Mouse (Mus musculus): ENCODE measurements at regions not wholly inside any gene's neighbourhood (a gene's known extent, or its start where the extent isn't known, plus 50 kb on each side); places are given as distances from the start of the nearest gene placed in this dataset.
A peak's percentile ranks its signal among the peaks of the same experiment; 100 is the strongest.

GRCm38 (mm10) chr13:48027775-48028489, 233.1 kb upstream of the Id4 start:
- H3K27ac ChIP-seq (replicated peaks in 1 of 2; ENCODE audit: control insufficient read depth in 1 of 2, insufficient read depth in 1 of 2, low read depth in 2 of 2, low read length in 2 of 2) = no peak overlapping the region
- no peak overlapping the region for H3K9ac ChIP-seq (ENCODE audit: low read length)
- H3K4me1 ChIP-seq (ENCODE audit: control insufficient read depth in 2 of 2, insufficient read depth in 2 of 2, low read length in 2 of 2) = peaks cover 3 to 4% of the 10 kb centered on the region in 2 experiments; a peak in 2 of 4 replicates
- 35% methylated on average over 7 of the region's 7 CpGs for WGBS
- ATAC-seq (ENCODE audit: insufficient number of reproducible peaks, insufficient read depth, low FRiP score, low read depth) = no peak
- H3K4me2 ChIP-seq (ENCODE audit: low read length) = peak overlapping the region; percentile 34
- no peaks in the 10 kb centered on the region for H3K36me3 ChIP-seq (ENCODE audit: control insufficient read depth, insufficient read depth, low read length)
- no peaks in the 10 kb centered on the region for H3K27me3 ChIP-seq (ENCODE audit: control insufficient read depth, insufficient read depth, low read length)
- no peaks in the 10 kb centered on the region for H3K9me3 ChIP-seq (ENCODE audit: control insufficient read depth, low read length)
- H3K4me3 ChIP-seq (ENCODE audit: control insufficient read depth in 1 of 2, insufficient read depth in 1 of 2, low read depth in 1 of 2, low read length in 2 of 2) = no peak overlapping the region

GRCm38 (mm10) chr13:48031491-48031890, 229.5 kb upstream of the Id4 start:
- 76% methylated on average over 8 of the region's 8 CpGs for WGBS
- ATAC-seq (ENCODE audit: insufficient number of reproducible peaks, insufficient read depth, low FRiP score, low read depth) = no peak

GRCm38 (mm10) chr13:48042172-48042571, 218.9 kb upstream of the Id4 start:
- Histone ChIP-seq H3K27ac (replicated peaks in 1 of 2; ENCODE audit: control insufficient read depth in 1 of 2, insufficient read depth in 1 of 2, low read depth in 2 of 2, low read length in 2 of 2) (no peak overlapping the region), H3K27me3 (ENCODE audit: control insufficient read depth, insufficient read depth, low read length) (no peaks in the 10 kb centered on the region), H3K4me3 (ENCODE audit: control insufficient read depth in 1 of 2, insufficient read depth in 1 of 2, low read depth in 1 of 2, low read length in 2 of 2) (no peak overlapping the region), H3K36me3 (ENCODE audit: control insufficient read depth, insufficient read depth, low read length) (no peaks in the 10 kb centered on the region), H3K9me3 (ENCODE audit: control insufficient read depth, low read length) (no peaks in the 10 kb centered on the region), H3K4me2 (ENCODE audit: low read length) (no peak overlapping the region), H3K9ac (ENCODE audit: low read length) (no peak overlapping the region), H3K4me1 (ENCODE audit: control insufficient read depth in 2 of 2, insufficient read depth in 2 of 2, low read length in 2 of 2) (no peaks in the 10 kb centered on the region)
- ATAC-seq (ENCODE audit: insufficient number of reproducible peaks, insufficient read depth, low FRiP score, low read depth) = no peak
- 68% methylated on average over 4 of the region's 4 CpGs for WGBS

More at GRCm38 (mm10) chr13:48031491-48031890, 229.5 kb upstream of the Id4 start:
- H3K27ac ChIP-seq (replicated peaks in 1 of 2; ENCODE audit: control insufficient read depth in 1 of 2, insufficient read depth in 1 of 2, low read depth in 2 of 2, low read length in 2 of 2) = no peak overlapping the region
- no peaks in the 10 kb centered on the region for H3K27me3 ChIP-seq (ENCODE audit: control insufficient read depth, insufficient read depth, low read length)
- no peak overlapping the region for H3K4me3 ChIP-seq (ENCODE audit: control insufficient read depth in 1 of 2, insufficient read depth in 1 of 2, low read depth in 1 of 2, low read length in 2 of 2)
- H3K9me3 ChIP-seq (ENCODE audit: control insufficient read depth, low read length) = no peaks in the 10 kb centered on the region
- peaks cover 3 to 4% of the 10 kb centered on the region in 2 experiments; a peak in 2 of 4 replicates for H3K4me1 ChIP-seq (ENCODE audit: control insufficient read depth in 2 of 2, insufficient read depth in 2 of 2, low read length in 2 of 2)
- no peak overlapping the region for H3K9ac ChIP-seq (ENCODE audit: low read length)
- H3K4me2 ChIP-seq (ENCODE audit: low read length) = no peak overlapping the region
- no peaks in the 10 kb centered on the region for H3K36me3 ChIP-seq (ENCODE audit: control insufficient read depth, insufficient read depth, low read length)

- 87% methylated on average over 6 of the region's 6 CpGs for WGBS
- no peaks in the 10 kb centered on the region for H3K9me3 ChIP-seq (ENCODE audit: control insufficient read depth, low read length)
- H3K36me3 ChIP-seq (ENCODE audit: control insufficient read depth, insufficient read depth, low read length) = no peaks in the 10 kb centered on the region
- no peak overlapping the region for H3K9ac ChIP-seq (ENCODE audit: low read length)
- no peak overlapping the region for H3K4me3 ChIP-seq (ENCODE audit: control insufficient read depth in 1 of 2, insufficient read depth in 1 of 2, low read depth in 1 of 2, low read length in 2 of 2)
- no peaks in the 10 kb centered on the region for H3K4me1 ChIP-seq (ENCODE audit: control insufficient read depth in 2 of 2, insufficient read depth in 2 of 2, low read length in 2 of 2)
- no peaks in the 10 kb centered on the region for H3K27me3 ChIP-seq (ENCODE audit: control insufficient read depth, insufficient read depth, low read length)
- H3K27ac ChIP-seq (replicated peaks in 1 of 2; ENCODE audit: control insufficient read depth in 1 of 2, insufficient read depth in 1 of 2, low read depth in 2 of 2, low read length in 2 of 2) = no peak overlapping the region
- H3K4me2 ChIP-seq (ENCODE audit: low read length) = no peak overlapping the region
- ATAC-seq (ENCODE audit: insufficient number of reproducible peaks, insufficient read depth, low FRiP score, low read depth) = no peak
Measured at GRCm38 (mm10) chr13:48042572-48042971, 218.5 kb upstream of the Id4 start.

- no peaks in the 10 kb centered on the region for H3K9me3 ChIP-seq (ENCODE audit: control insufficient read depth, low read length)
- H3K27me3 ChIP-seq (ENCODE audit: control insufficient read depth, insufficient read depth, low read length) = no peaks in the 10 kb centered on the region
- H3K27ac ChIP-seq (replicated peaks in 1 of 2; ENCODE audit: control insufficient read depth in 1 of 2, insufficient read depth in 1 of 2, low read depth in 2 of 2, low read length in 2 of 2) = no peak overlapping the region
- no peak overlapping the region for H3K9ac ChIP-seq (ENCODE audit: low read length)
- H3K4me3 ChIP-seq (ENCODE audit: control insufficient read depth in 1 of 2, insufficient read depth in 1 of 2, low read depth in 1 of 2, low read length in 2 of 2) = no peak overlapping the region
- 72% methylated on average over 25 of the region's 25 CpGs for WGBS
- ATAC-seq (ENCODE audit: insufficient number of reproducible peaks, insufficient read depth, low FRiP score, low read depth) = no peak
- H3K4me2 ChIP-seq (ENCODE audit: low read length) = no peak overlapping the region
- no peaks in the 10 kb centered on the region for H3K36me3 ChIP-seq (ENCODE audit: control insufficient read depth, insufficient read depth, low read length)
- H3K4me1 ChIP-seq (ENCODE audit: control insufficient read depth in 2 of 2, insufficient read depth in 2 of 2, low read length in 2 of 2) = no peaks in the 10 kb centered on the region
Measured at GRCm38 (mm10) chr13:48046201-48046750, 214.8 kb upstream of the Id4 start.

GRCm38 (mm10) chr13:48049796-48050195, 211.2 kb upstream of the Id4 start:
- Histone ChIP-seq H3K27me3 (ENCODE audit: control insufficient read depth, insufficient read depth, low read length) (no peaks in the 10 kb centered on the region), H3K9me3 (ENCODE audit: control insufficient read depth, low read length) (no peaks in the 10 kb centered on the region), H3K4me3 (ENCODE audit: control insufficient read depth in 1 of 2, insufficient read depth in 1 of 2, low read depth in 1 of 2, low read length in 2 of 2) (no peak overlapping the region), H3K4me2 (ENCODE audit: low read length) (no peak overlapping the region), H3K27ac (replicated peaks in 1 of 2; ENCODE audit: control insufficient read depth in 1 of 2, insufficient read depth in 1 of 2, low read depth in 2 of 2, low read length in 2 of 2) (no peak overlapping the region), H3K4me1 (ENCODE audit: control insufficient read depth in 2 of 2, insufficient read depth in 2 of 2, low read length in 2 of 2) (no peaks in the 10 kb centered on the region), H3K36me3 (ENCODE audit: control insufficient read depth, insufficient read depth, low read length) (no peaks in the 10 kb centered on the region), H3K9ac (ENCODE audit: low read length) (no peak overlapping the region)
- 90% methylated on average over 6 of the region's 6 CpGs for WGBS
- ATAC-seq (ENCODE audit: insufficient number of reproducible peaks, insufficient read depth, low FRiP score, low read depth) = no peak

- H3K36me3 ChIP-seq (ENCODE audit: control insufficient read depth, insufficient read depth, low read length) = no peaks in the 10 kb centered on the region
- ATAC-seq (ENCODE audit: insufficient number of reproducible peaks, insufficient read depth, low FRiP score, low read depth) = no peak
- H3K4me3 ChIP-seq (ENCODE audit: control insufficient read depth in 1 of 2, insufficient read depth in 1 of 2, low read depth in 1 of 2, low read length in 2 of 2) = no peak overlapping the region
- peaks cover 3 to 5% of the 10 kb centered on the region in 2 experiments; a peak in 3 of 4 replicates for H3K4me1 ChIP-seq (ENCODE audit: control insufficient read depth in 2 of 2, insufficient read depth in 2 of 2, low read length in 2 of 2)
- H3K9me3 ChIP-seq (ENCODE audit: control insufficient read depth, low read length) = no peaks in the 10 kb centered on the region
- H3K27me3 ChIP-seq (ENCODE audit: control insufficient read depth, insufficient read depth, low read length) = no peaks in the 10 kb centered on the region
- no peak overlapping the region for H3K4me2 ChIP-seq (ENCODE audit: low read length)
- H3K9ac ChIP-seq (ENCODE audit: low read length) = no peak overlapping the region
- no peak overlapping the region for H3K27ac ChIP-seq (replicated peaks in 1 of 2; ENCODE audit: control insufficient read depth in 1 of 2, insufficient read depth in 1 of 2, low read depth in 2 of 2, low read length in 2 of 2)
Measured at GRCm38 (mm10) chr13:48074630-48075029, 186.4 kb upstream of the Id4 start.

- Histone ChIP-seq H3K4me2 (ENCODE audit: low read length) (no peak overlapping the region), H3K27me3 (ENCODE audit: control insufficient read depth, insufficient read depth, low read length) (no peaks in the 10 kb centered on the region), H3K4me1 (ENCODE audit: control insufficient read depth in 2 of 2, insufficient read depth in 2 of 2, low read length in 2 of 2) (peaks cover 3 to 5% of the 10 kb centered on the region in 2 experiments; a peak in 3 of 4 replicates), H3K4me3 (ENCODE audit: control insufficient read depth in 1 of 2, insufficient read depth in 1 of 2, low read depth in 1 of 2, low read length in 2 of 2) (no peak overlapping the region), H3K9me3 (ENCODE audit: control insufficient read depth, low read length) (no peaks in the 10 kb centered on the region), H3K27ac (replicated peaks in 1 of 2; ENCODE audit: control insufficient read depth in 1 of 2, insufficient read depth in 1 of 2, low read depth in 2 of 2, low read length in 2 of 2) (no peak overlapping the region), H3K36me3 (ENCODE audit: control insufficient read depth, insufficient read depth, low read length) (no peaks in the 10 kb centered on the region), H3K9ac (ENCODE audit: low read length) (no peak overlapping the region)
- no peak for ATAC-seq (ENCODE audit: insufficient number of reproducible peaks, insufficient read depth, low FRiP score, low read depth)
- WGBS = 57% methylated on average over 5 of the region's 5 CpGs
Measured at GRCm38 (mm10) chr13:48075315-48075714, 185.7 kb upstream of the Id4 start.
